In genomic region chr2:138362474-138362873, GRCm38 (mm10) we compare ENCODE assay signal across 14 mouse cellular contexts.
A peak's percentile ranks its signal among the peaks of the same experiment; 100 is the strongest.
DNase-seq lines count a peak whose midpoint lies in the region; ATAC-seq and TF ChIP-seq lines count a peak whose summit lies in the region.
"Had no signal": no experiment of that assay in that cellular context is flagged by ENCODE, and none has a peak within 500 bp of the region (broad histone marks: within the 10 kb centered on the region; RNA-seq: fewer than 3 reads in every experiment).

No protein-coding gene starts in this region.

- H3K36me3 ChIP-seq in forebrain, embryonic 12.5 days (replicated peaks) = no peaks in the 10 kb centered on the region
- no peaks in the 10 kb centered on the region for H3K36me3 ChIP-seq in lung, embryonic 15.5 days
- H3K36me3 ChIP-seq: G1E had no signal

- no peaks in the 10 kb centered on the region for H3K9me3 ChIP-seq in forebrain, embryonic 12.5 days
- no peaks in the 10 kb centered on the region for H3K9me3 ChIP-seq in lung, embryonic 15.5 days

- intact Hi-C loops in gastrocnemius, adult 2 months (cut with DNase I) = no loop called here

- TF ChIP-seq CTCF in gastrocnemius, adult 2 months (IDR thresholded peaks at IDR 0.05) = no peak
- no peak for TF ChIP-seq CTCF in layer of hippocampus, adult 2 months (conservative IDR thresholded peaks at IDR 0.05)

- no peak overlapping the region for H3K9ac ChIP-seq in forebrain, embryonic 12.5 days
- no peak overlapping the region for H3K9ac ChIP-seq in lung, embryonic 15.5 days

- no peak for DNase-seq in gastrocnemius, adult 2 months
- DNase-seq in gastrocnemius, postnatal 10 days = no peak
- DNase-seq in T-cell, adult 2 months (ENCODE audit: low spot score) = peak; percentile 1
- no peak for DNase-seq in layer of hippocampus, adult 2 months (ENCODE audit: low spot score in 2 of 2)
- DNase-seq in ovary, postnatal 14 days (ENCODE audit: low spot score) = no peak
- DNase-seq in right cerebral cortex, postnatal 14 days = no peak
- DNase-seq: adrenal gland, adult 2 months; cerebellum, adult 11 months; heart, adult 18-20 months; heart, postnatal 36 days; kidney, adult 8-10 months had no signal

- no peaks in the 10 kb centered on the region for H3K27me3 ChIP-seq in forebrain, embryonic 12.5 days
- no peaks in the 10 kb centered on the region for H3K27me3 ChIP-seq in lung, embryonic 15.5 days

- no peak overlapping the region for H3K4me2 ChIP-seq in forebrain, embryonic 12.5 days
- H3K4me2 ChIP-seq in lung, embryonic 15.5 days = no peak overlapping the region

- no peak overlapping the region for H3K4me3 ChIP-seq in gastrocnemius, adult 2 months
- no peak overlapping the region for H3K4me3 ChIP-seq in forebrain, embryonic 12.5 days (replicated peaks)
- no peak overlapping the region for H3K4me3 ChIP-seq in lung, embryonic 15.5 days
- no peak overlapping the region for H3K4me3 ChIP-seq in layer of hippocampus, adult 2 months

- H3K27ac ChIP-seq in gastrocnemius, adult 2 months = peak overlapping the region; percentile 31; the same call in 1 of the 2 replicates
- H3K27ac ChIP-seq in forebrain, embryonic 12.5 days = no peak overlapping the region
- peak overlapping the region; percentile 78 for H3K27ac ChIP-seq in lung, embryonic 15.5 days
- H3K27ac ChIP-seq in layer of hippocampus, adult 2 months = no peak overlapping the region

- 8% methylated on average over 5 of the region's 5 CpGs for WGBS in forebrain, embryonic 12.5 days
- WGBS in lung, embryonic 15.5 days = 49% methylated on average over 5 of the region's 5 CpGs

- H3K4me1 ChIP-seq in forebrain, embryonic 12.5 days = no peaks in the 10 kb centered on the region
- no peaks in the 10 kb centered on the region for H3K4me1 ChIP-seq in lung, embryonic 15.5 days

- ATAC-seq in forebrain, embryonic 12.5 days (ENCODE audit: low FRiP score) = peak; percentile 77; the same call in 1 of the 2 replicates
- peak; percentile 87 for ATAC-seq in lung, embryonic 15.5 days (ENCODE audit: borderline replicate concordance, extremely low read depth, low FRiP score, low TSS enrichment)

Comparison
In these comparisons a context has a peak if more than half of its experiments do, and no peak if none do; other contexts are left out.
1. H3K27ac ChIP-seq: peak in gastrocnemius, adult 2 months (single experiment) and lung, embryonic 15.5 days (single experiment); none in forebrain, embryonic 12.5 days (single experiment) and layer of hippocampus, adult 2 months (single experiment).